Mouse (Mus musculus) midbrain, embryonic 12.5 days (tissue): Measurements from ENCODE around the gene Plxnd1. TPM values are rescaled to one million over a fixed set of nuclear protein-coding genes. Genes with fewer than 3 reads are reported as not detected.

Source experiments
- ATAC-seq: fragments of 200-750 bp; cut with Nextera tagmentation; 2 replicates; pipeline ENCODE4 v1.8.0; 2017; ENCODE audit warnings: low read depth, moderate TSS enrichment, moderate library complexity; ENCODE audit not compliant: low FRiP score
- H3K27ac ChIP-seq: fragments of 300-500 bp; sonication (generic); replicated peaks from 2 replicates; pipeline ENCODE4 v1.5.1; 2016; ENCODE audit warnings: mild to moderate bottlenecking
- H3K27me3 ChIP-seq: fragments of 300-500 bp; sonication (generic); 2 replicates; pipeline ENCODE4 v1.6.1; 2016; ENCODE audit warnings: mild to moderate bottlenecking
- H3K36me3 ChIP-seq: fragments of 300-500 bp; sonication (generic); 2 replicates; pipeline ENCODE4 v1.6.1; 2016
- H3K4me1 ChIP-seq: fragments of 300-500 bp; sonication (generic); 2 replicates; pipeline ENCODE4 v1.6.1; 2016
- H3K4me2 ChIP-seq: fragments of 300-500 bp; sonication (generic); replicated peaks from 2 replicates; pipeline ENCODE4 v1.6.1; 2016; ENCODE audit warnings: mild to moderate bottlenecking, moderate library complexity
- H3K4me3 ChIP-seq: fragments of 300-500 bp; sonication (generic); 2 replicates; pipeline ENCODE4 v1.5.1; 2016; ENCODE audit warnings: mild to moderate bottlenecking
- H3K9ac ChIP-seq: fragments of 300-500 bp; sonication (generic); replicated peaks from 2 replicates; pipeline ENCODE4 v1.6.1; 2016; ENCODE audit warnings: mild to moderate bottlenecking, moderate library complexity
- H3K9me3 ChIP-seq: fragments of 300-500 bp; sonication (generic); 2 replicates; pipeline ENCODE4 v1.6.1; 2016; ENCODE audit warnings: mild to moderate bottlenecking
- WGBS: fragments of 180-500 bp; shearing (Covaris S2); methylation state at CpG from one replicate; pipeline ENCODE4 v1.1.7; 2016; 5-methylcytosine and 5-hydroxymethylcytosine counted together
- polyA plus RNA-seq: library from polyadenylated mRNA; unstranded; fragments of >200 nt; fragmentation: Nextera tagmentation; extraction: Ambion mirVana; gene quantifications from 2 replicates; pipeline ENCODE4 v1.2.1, GENCODE M21; 2016

Plxnd1 gene
- polyA plus RNA-seq = 15.1 and 15.9 TPM in 2 replicates

GRCm38 (mm10) chr6:115994877-115995520, at the start of gene Plxnd1:
TSS of gene Plxnd1 (minus strand) at chr6:115995005.
- Histone ChIP-seq H3K36me3 (no peaks in the 10 kb centered on the region), H3K4me2 (peak within 1 kb of the TSS; percentile 85), H3K27me3 (peaks cover 68% of the 10 kb centered on the region), H3K9ac (peak within 1 kb of the TSS; percentile 52; the same call in 1 of the 2 replicates), H3K9me3 (no peaks in the 10 kb centered on the region), H3K27ac (no peak within 1 kb of the TSS), H3K4me1 (peaks cover 29% of the 10 kb centered on the region), H3K4me3 (peak within 1 kb of the TSS; percentile 57)
- under 1% methylated on average over 30 of the region's 51 CpGs for WGBS
- peak; percentile 64 for ATAC-seq

- H3K9ac ChIP-seq = no peak overlapping the region
- H3K36me3 ChIP-seq = peaks cover 8% of the 10 kb centered on the region
- no peak overlapping the region for H3K4me2 ChIP-seq
- WGBS = 59% methylated on average over 2 of the region's 2 CpGs
- no peaks in the 10 kb centered on the region for H3K27me3 ChIP-seq
- H3K4me1 ChIP-seq = peaks cover 11% of the 10 kb centered on the region
- H3K9me3 ChIP-seq = peaks cover 3% of the 10 kb centered on the region; the same call in 1 of the 2 replicates
- no peak overlapping the region; the same call in none of the 2 replicates for H3K27ac ChIP-seq
- H3K4me3 ChIP-seq = no peak overlapping the region
- ATAC-seq = no peak
These were observed 49.2 kb upstream of the Plxnd1 start for GRCm38 (mm10) chr6:116044039-116044438.

GRCm38 (mm10) chr6:116038222-116038621, 43.4 kb upstream of the Plxnd1 start:
- Histone ChIP-seq H3K9me3 (peaks cover 3% of the 10 kb centered on the region; the same call in 1 of the 2 replicates), H3K4me2 (no peak overlapping the region), H3K4me1 (no peaks in the 10 kb centered on the region), H3K4me3 (no peak overlapping the region), H3K36me3 (peaks cover 9% of the 10 kb centered on the region), H3K27me3 (no peaks in the 10 kb centered on the region), H3K27ac (no peak overlapping the region), H3K9ac (no peak overlapping the region)
- no peak for ATAC-seq
- WGBS = 92% methylated on average over 2 of the region's 2 CpGs

- Histone ChIP-seq H3K9ac (no peak overlapping the region), H3K27ac (no peak overlapping the region), H3K9me3 (no peaks in the 10 kb centered on the region), H3K4me3 (no peak overlapping the region), H3K36me3 (0 out of 2 replicates have a peak, but pooled peaks cover 4% of the 10 kb centered on the region), H3K4me2 (no peak overlapping the region), H3K4me1 (no peaks in the 10 kb centered on the region), H3K27me3 (no peaks in the 10 kb centered on the region)
- ATAC-seq = no peak
- WGBS = 91% methylated on average over 5 of the region's 5 CpGs
These were observed 42.6 kb upstream of the Plxnd1 start for GRCm38 (mm10) chr6:116037281-116037831.

GRCm38 (mm10) chr6:116036555-116036954, 41.8 kb upstream of the Plxnd1 start:
- ATAC-seq = no peak
- Histone ChIP-seq H3K4me1 (no peaks in the 10 kb centered on the region), H3K27me3 (no peaks in the 10 kb centered on the region), H3K4me2 (no peak overlapping the region), H3K4me3 (no peak overlapping the region), H3K9ac (no peak overlapping the region), H3K9me3 (no peaks in the 10 kb centered on the region), H3K36me3 (0 out of 2 replicates have a peak, but pooled peaks cover 4% of the 10 kb centered on the region), H3K27ac (no peak overlapping the region)
- WGBS = 96% methylated on average over 2 of the region's 2 CpGs

- no peak overlapping the region for H3K27ac ChIP-seq
- no peak overlapping the region for H3K4me2 ChIP-seq
- 0 out of 2 replicates have a peak, but pooled peaks cover 4% of the 10 kb centered on the region for H3K36me3 ChIP-seq
- no peaks in the 10 kb centered on the region for H3K27me3 ChIP-seq
- no peaks in the 10 kb centered on the region for H3K9me3 ChIP-seq
- H3K4me1 ChIP-seq = no peaks in the 10 kb centered on the region
- 92% methylated on average over 5 of the region's 5 CpGs for WGBS
- no peak for ATAC-seq
- no peak overlapping the region for H3K4me3 ChIP-seq
- H3K9ac ChIP-seq = no peak overlapping the region
These were observed 36.2 kb upstream of the Plxnd1 start for GRCm38 (mm10) chr6:116031052-116031451.

- Histone ChIP-seq H3K27me3 (no peaks in the 10 kb centered on the region), H3K4me1 (no peaks in the 10 kb centered on the region), H3K9me3 (peaks cover 8% of the 10 kb centered on the region), H3K36me3 (peaks cover 37% of the 10 kb centered on the region), H3K4me2 (no peak overlapping the region), H3K27ac (no peak overlapping the region), H3K9ac (no peak overlapping the region), H3K4me3 (no peak overlapping the region)
- WGBS = 90% methylated on average over 4 of the region's 4 CpGs
- no peak for ATAC-seq
These were observed 29.9 kb upstream of the Plxnd1 start for GRCm38 (mm10) chr6:116024666-116025065.

GRCm38 (mm10) chr6:116021961-116022485, 27.2 kb upstream of the Plxnd1 start:
- H3K27me3 ChIP-seq = no peaks in the 10 kb centered on the region
- H3K9me3 ChIP-seq = peaks cover 8% of the 10 kb centered on the region
- no peak for ATAC-seq
- WGBS = 84% methylated on average over 9 of the region's 9 CpGs
- H3K4me1 ChIP-seq = no peaks in the 10 kb centered on the region
- no peak overlapping the region for H3K27ac ChIP-seq
- peaks cover 40% of the 10 kb centered on the region for H3K36me3 ChIP-seq
- H3K4me2 ChIP-seq = no peak overlapping the region
- H3K9ac ChIP-seq = no peak overlapping the region
- H3K4me3 ChIP-seq = no peak overlapping the region

- WGBS = 94% methylated on average over 3 of the region's 3 CpGs
- H3K36me3 ChIP-seq = peaks cover 14% of the 10 kb centered on the region; the same call in 1 of the 2 replicates
- H3K4me3 ChIP-seq = no peak overlapping the region
- H3K4me1 ChIP-seq = no peaks in the 10 kb centered on the region
- ATAC-seq = no peak
- no peak overlapping the region for H3K4me2 ChIP-seq
- no peaks in the 10 kb centered on the region for H3K27me3 ChIP-seq
- no peak overlapping the region for H3K27ac ChIP-seq
- no peaks in the 10 kb centered on the region for H3K9me3 ChIP-seq
- H3K9ac ChIP-seq = no peak overlapping the region
These were observed 21.1 kb upstream of the Plxnd1 start for GRCm38 (mm10) chr6:116015902-116016301.

GRCm38 (mm10) chr6:116014111-116014510, 19.3 kb upstream of the Plxnd1 start:
- H3K36me3 ChIP-seq = no peaks in the 10 kb centered on the region
- no peak for ATAC-seq
- no peaks in the 10 kb centered on the region for H3K27me3 ChIP-seq
- H3K9me3 ChIP-seq = no peaks in the 10 kb centered on the region
- no peak overlapping the region for H3K4me3 ChIP-seq
- H3K4me1 ChIP-seq = no peaks in the 10 kb centered on the region
- WGBS = 86% methylated on average over 6 of the region's 6 CpGs
- no peak overlapping the region for H3K4me2 ChIP-seq
- no peak overlapping the region for H3K9ac ChIP-seq
- H3K27ac ChIP-seq = no peak overlapping the region

- H3K27me3 ChIP-seq = no peaks in the 10 kb centered on the region
- H3K4me3 ChIP-seq = no peak overlapping the region
- no peak overlapping the region for H3K4me2 ChIP-seq
- ATAC-seq = no peak
- no peaks in the 10 kb centered on the region for H3K4me1 ChIP-seq
- no peak overlapping the region for H3K27ac ChIP-seq
- no peak overlapping the region for H3K9ac ChIP-seq
- WGBS = 89% methylated on average over 3 of the region's 3 CpGs
- no peaks in the 10 kb centered on the region for H3K36me3 ChIP-seq
- H3K9me3 ChIP-seq = no peaks in the 10 kb centered on the region
These were observed 18.9 kb upstream of the Plxnd1 start for GRCm38 (mm10) chr6:116013687-116014086.

- peaks cover 10% of the 10 kb centered on the region; the same call in 1 of the 2 replicates for H3K27me3 ChIP-seq
- no peaks in the 10 kb centered on the region for H3K4me1 ChIP-seq
- H3K4me2 ChIP-seq = no peak overlapping the region
- H3K9ac ChIP-seq = no peak overlapping the region
- H3K9me3 ChIP-seq = no peaks in the 10 kb centered on the region
- H3K36me3 ChIP-seq = no peaks in the 10 kb centered on the region
- ATAC-seq = no peak; the same call in 1 of the 2 replicates
- no peak overlapping the region for H3K27ac ChIP-seq
- WGBS = 4% methylated on average over 6 of the region's 6 CpGs
- H3K4me3 ChIP-seq = no peak overlapping the region
These were observed 15.7 kb upstream of the Plxnd1 start for GRCm38 (mm10) chr6:116010541-116010940.
